Mouse (Mus musculus) lung, postnatal 0 days (tissue): ENCODE data around the gene Fam126b. TPM values are rescaled to one million over a fixed set of nuclear protein-coding genes. Genes with fewer than 3 reads are reported as not detected.
A peak's percentile ranks its signal among the peaks of the same experiment; 100 is the strongest.

Experiments used
- ATAC-seq: fragments of 200-750 bp; cut with Nextera tagmentation; 2 replicates; pipeline ENCODE4 v1.8.0; 2017; ENCODE audit warnings: moderate library complexity
- DNase-seq: peaks from one replicate; pipeline ENCODE4 v3.0.0-alpha.2; 2016; ENCODE audit warnings: low spot score
- H3K27ac ChIP-seq: fragments of 300-500 bp; sonication (generic); 2 replicates; pipeline ENCODE4 v1.5.1; 2014; ENCODE audit warnings: antibody characterized with exemption, mild to moderate bottlenecking, low read length, mixed read lengths
- H3K27me3 ChIP-seq: fragments of 300-500 bp; sonication (generic); replicated peaks from 2 replicates; pipeline ENCODE4 v1.6.1; 2014; ENCODE audit warnings: low read length, mixed read lengths; ENCODE audit not compliant: insufficient read depth
- H3K36me3 ChIP-seq: fragments of 300-500 bp; sonication (generic); 2 replicates; pipeline ENCODE4 v1.6.1; 2014; ENCODE audit warnings: low read length, mixed read lengths; ENCODE audit not compliant: insufficient read depth
- H3K4me1 ChIP-seq: fragments of 300-500 bp; sonication (generic); 2 replicates; pipeline ENCODE4 v1.6.1; 2014; ENCODE audit warnings: antibody characterized with exemption, low read depth, low read length, mixed read lengths; ENCODE audit not compliant: insufficient read depth
- H3K4me2 ChIP-seq: fragments of 300-500 bp; sonication (generic); replicated peaks from 2 replicates; pipeline ENCODE4 v1.6.1; 2014; ENCODE audit warnings: low read depth, mild to moderate bottlenecking, low read length, moderate library complexity, mixed read lengths
- H3K4me3 ChIP-seq: fragments of 300-500 bp; sonication (generic); 2 replicates; pipeline ENCODE4 v1.5.1; 2014; ENCODE audit warnings: low read depth, low read length
- H3K9ac ChIP-seq: fragments of 300-500 bp; sonication (generic); replicated peaks from 2 replicates; pipeline ENCODE4 v1.6.1; 2014; ENCODE audit warnings: low read depth, mild to moderate bottlenecking
- H3K9me3 ChIP-seq: fragments of 300-500 bp; sonication (generic); 2 replicates; pipeline ENCODE4 v1.6.1; 2016; ENCODE audit warnings: low read length, mixed read lengths
- CTCF ChIP-seq: IDR thresholded peaks from 2 replicates; pipeline ENCODE4 v1.5.1; 2016; ENCODE audit warnings: antibody characterized with exemption, mild to moderate bottlenecking
- EP300 ChIP-seq: IDR thresholded peaks from 2 replicates; pipeline ENCODE4 v1.6.1; 2016; ENCODE audit warnings: antibody characterized with exemption, mild to moderate bottlenecking, control low read depth
- WGBS: fragments of 180-500 bp; shearing (Covaris S2); extraction: QIAGEN DNeasy Blood & Tissue Kit; methylation state at CpG from one replicate; pipeline ENCODE4 v1.1.7; 2014; 5-methylcytosine and 5-hydroxymethylcytosine counted together
- polyA plus RNA-seq: library from polyadenylated mRNA; unstranded; fragments of >200 nt; fragmentation: Nextera tagmentation; extraction: Ambion mirVana; gene quantifications from 2 replicates; pipeline ENCODE4 v1.2.1, GENCODE M21; 2015

Fam126b gene
- polyA plus RNA-seq, 1 experiment from 2014 or later: 6.6 TPM

DNA sequence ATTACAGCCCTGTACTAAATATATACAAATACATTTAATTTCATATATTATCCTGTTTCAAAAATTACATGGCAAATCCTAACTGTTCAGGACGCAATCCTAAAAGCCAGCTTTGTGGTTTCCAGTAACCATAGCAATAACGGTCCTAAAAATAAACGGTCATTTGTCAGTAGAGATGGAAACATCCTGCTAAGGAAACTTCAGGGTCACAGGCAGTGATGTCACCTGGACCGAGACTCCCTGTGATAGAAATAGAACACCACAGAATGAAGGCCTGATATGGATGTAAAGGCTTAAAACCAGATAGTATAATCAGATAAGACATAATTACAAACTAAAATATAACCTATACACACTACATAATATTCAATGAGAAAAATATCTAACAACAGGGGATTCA, 17.6 kb upstream of the Fam126b start:
- ATAC-seq (no peak), DNase-seq (peak; percentile 17)
- H3K4me2 ChIP-seq: no peak overlapping the region
- no peaks in the 10 kb centered on the region for H3K9me3 ChIP-seq
- no peak overlapping the region for H3K27ac ChIP-seq
- H3K4me3 ChIP-seq: no peak overlapping the region
- no peaks in the 10 kb centered on the region for H3K36me3 ChIP-seq
- H3K4me1 ChIP-seq: no peaks in the 10 kb centered on the region
- TF ChIP-seq EP300: no peak
- H3K9ac ChIP-seq: no peak overlapping the region
- H3K27me3 ChIP-seq: no peaks in the 10 kb centered on the region
- 44% methylated on average over 4 of the region's 4 CpGs for WGBS

DNA sequence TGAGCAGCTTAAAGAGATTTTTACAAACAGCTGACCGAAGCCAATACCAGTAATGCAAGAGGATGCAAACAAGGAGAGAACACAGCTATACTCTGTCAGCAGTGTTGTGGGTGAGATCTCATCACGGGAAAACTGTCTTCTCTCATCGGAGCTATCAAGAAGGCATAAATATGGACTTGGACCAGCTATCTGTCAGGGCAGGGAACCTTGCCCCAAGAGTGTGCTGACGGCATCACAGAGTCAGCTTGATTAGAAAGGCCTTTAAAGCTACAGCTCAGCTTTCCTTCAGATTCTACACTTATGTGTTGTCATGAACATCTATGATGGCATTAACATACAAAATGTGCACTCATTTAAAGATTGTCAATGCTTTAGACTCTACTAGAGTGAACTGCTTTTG, 16.6 kb upstream of the Fam126b start:
- Histone ChIP-seq H3K4me2 (no peak overlapping the region), H3K9ac (no peak overlapping the region), H3K27ac (no peak overlapping the region), H3K4me3 (no peak overlapping the region), H3K36me3 (no peaks in the 10 kb centered on the region), H3K9me3 (no peaks in the 10 kb centered on the region), H3K27me3 (no peaks in the 10 kb centered on the region), H3K4me1 (no peaks in the 10 kb centered on the region)
- DNase-seq (no peak), ATAC-seq (no peak)
- TF ChIP-seq EP300 (no peak), CTCF (no peak)
- 77% methylated on average over 4 of the region's 4 CpGs for WGBS

GRCm38 (mm10) chr1:58587491-58587890, 1.4 kb upstream of the Fam126b start:
- no peak overlapping the region for H3K4me3 ChIP-seq
- DNase-seq: no peak
- peak overlapping the region; percentile 58; the same call in 1 of the 2 replicates for H3K4me2 ChIP-seq
- no peak for TF ChIP-seq CTCF
- no peak for TF ChIP-seq EP300
- ATAC-seq: no peak
- WGBS: 81% methylated on average over 1 of the region's 1 CpGs
- 0 out of 2 replicates have a peak, but pooled peaks cover 4% of the 10 kb centered on the region for H3K4me1 ChIP-seq
- 0 out of 2 replicates have a peak overlapping the region, but pooled peaks have one; percentile 13 for H3K9ac ChIP-seq
- no peaks in the 10 kb centered on the region for H3K36me3 ChIP-seq
- no peaks in the 10 kb centered on the region for H3K9me3 ChIP-seq
- H3K27ac ChIP-seq: no peak overlapping the region
- H3K27me3 ChIP-seq: no peaks in the 10 kb centered on the region

DNA sequence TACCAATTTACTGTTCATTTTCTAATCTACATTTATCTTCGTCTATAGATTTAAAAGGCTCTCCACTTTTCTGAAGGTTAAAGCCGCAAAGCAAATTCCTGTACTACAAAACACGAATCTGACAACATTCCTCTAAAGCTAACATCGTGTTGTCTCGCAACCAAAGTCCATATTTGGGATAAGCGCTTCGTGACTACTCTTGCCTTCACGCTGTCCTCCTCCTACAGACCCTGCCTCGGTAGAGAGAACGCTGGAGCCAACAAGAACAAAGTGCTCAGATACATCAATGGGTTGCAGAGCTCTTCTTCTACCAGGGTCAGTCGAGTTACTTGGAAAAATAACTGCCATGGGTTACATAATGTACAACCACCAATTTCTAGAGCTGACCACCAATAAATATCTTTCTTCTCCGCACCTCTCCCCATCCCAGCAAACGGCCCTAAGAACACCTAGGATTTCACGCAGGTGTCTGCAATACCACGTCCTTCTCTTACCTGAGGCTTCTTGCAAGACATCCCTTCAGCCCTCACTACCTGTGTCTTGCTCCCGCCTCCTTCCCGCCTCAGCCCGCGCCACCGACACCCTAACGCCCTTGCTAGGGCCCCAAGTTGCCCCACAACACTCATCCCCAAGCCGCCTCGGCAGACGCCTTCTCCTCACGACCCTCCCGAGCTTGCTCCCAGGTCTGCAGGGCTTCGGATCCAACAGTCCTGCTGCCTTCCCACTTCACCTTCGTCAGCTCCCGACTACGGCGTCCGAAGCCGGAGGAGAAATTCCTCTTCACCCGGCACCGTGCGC, 551 bp downstream of the Fam126b start:
- no peaks in the 10 kb centered on the region for H3K27me3 ChIP-seq
- H3K27ac ChIP-seq: peak overlapping the region; percentile 78
- ATAC-seq (peak; percentile 56), DNase-seq (peak; percentile 23)
- H3K4me2 ChIP-seq: peak overlapping the region; percentile 87
- H3K4me3 ChIP-seq: peak overlapping the region; percentile 59
- peak overlapping the region; percentile 80 for H3K9ac ChIP-seq
- TF ChIP-seq EP300: no peak
- 3% methylated on average over 33 of the region's 36 CpGs for WGBS
- H3K36me3 ChIP-seq: no peaks in the 10 kb centered on the region
- no peaks in the 10 kb centered on the region for H3K9me3 ChIP-seq
- 0 out of 2 replicates have a peak, but pooled peaks cover 4% of the 10 kb centered on the region for H3K4me1 ChIP-seq

DNA sequence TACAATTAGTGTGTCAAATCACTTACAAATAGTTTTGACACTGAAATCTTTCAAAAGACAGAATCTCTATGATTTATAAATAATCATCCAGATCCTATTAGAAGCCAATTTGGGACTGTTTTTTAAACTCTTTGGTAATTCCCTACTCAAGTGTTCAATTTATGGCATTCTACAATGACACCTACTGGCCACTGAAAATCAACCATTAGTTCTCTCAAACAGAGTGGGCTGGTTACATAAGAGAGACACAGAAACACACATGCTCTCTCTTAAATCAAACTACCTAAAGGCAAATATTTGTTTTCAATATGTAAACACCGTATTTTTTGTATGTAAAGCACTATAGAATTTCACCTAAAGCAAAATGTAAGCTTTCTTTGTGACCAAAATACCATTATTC, 1.9 kb downstream of the Fam126b start:
- Histone ChIP-seq H3K4me1 (0 out of 2 replicates have a peak, but pooled peaks cover 4% of the 10 kb centered on the region), H3K36me3 (no peaks in the 10 kb centered on the region), H3K4me2 (no peak overlapping the region), H3K27ac (no peak overlapping the region), H3K9me3 (no peaks in the 10 kb centered on the region), H3K27me3 (no peaks in the 10 kb centered on the region), H3K4me3 (no peak overlapping the region), H3K9ac (no peak overlapping the region)
- peak; percentile 40 for DNase-seq
- WGBS: 60% methylated on average over 1 of the region's 1 CpGs
- ATAC-seq: no peak
- TF ChIP-seq EP300 (no peak), CTCF (peak; percentile 53)

GRCm38 (mm10) chr1:58582611-58583010, 3.5 kb downstream of the Fam126b start:
- H3K27me3 ChIP-seq: no peaks in the 10 kb centered on the region
- no peak overlapping the region for H3K9ac ChIP-seq
- no peaks in the 10 kb centered on the region for H3K36me3 ChIP-seq
- H3K27ac ChIP-seq: no peak overlapping the region
- TF ChIP-seq EP300 (no peak), CTCF (no peak)
- no peak for DNase-seq
- no peak for ATAC-seq
- no peak overlapping the region for H3K4me2 ChIP-seq
- H3K4me1 ChIP-seq: 0 out of 2 replicates have a peak, but pooled peaks cover 4% of the 10 kb centered on the region
- WGBS: 46% methylated on average over 1 of the region's 1 CpGs
- H3K4me3 ChIP-seq: no peak overlapping the region
- no peaks in the 10 kb centered on the region for H3K9me3 ChIP-seq
